Mouse (Mus musculus) ovary, postnatal 36 days (tissue): Measurements from ENCODE around the gene Cyp2j5.
"Not testable (repeated sequence)": the region's sequence is repeated elsewhere in the genome, so short reads cannot be mapped to it uniquely, and the experiment has no call there.

Experiments
- DNase-seq: peaks from one replicate; pipeline ENCODE4 v3.0.0; 2022; ENCODE audit warnings: low spot score, mixed read lengths

The Cyp2j5 gene

GRCm38 (mm10) chr4:96663991-96664390 is at the start of gene Cyp2j5:
Gene Cyp2j5 (minus strand): TSS chr4:96664154.
- no peak for DNase-seq

DNA sequence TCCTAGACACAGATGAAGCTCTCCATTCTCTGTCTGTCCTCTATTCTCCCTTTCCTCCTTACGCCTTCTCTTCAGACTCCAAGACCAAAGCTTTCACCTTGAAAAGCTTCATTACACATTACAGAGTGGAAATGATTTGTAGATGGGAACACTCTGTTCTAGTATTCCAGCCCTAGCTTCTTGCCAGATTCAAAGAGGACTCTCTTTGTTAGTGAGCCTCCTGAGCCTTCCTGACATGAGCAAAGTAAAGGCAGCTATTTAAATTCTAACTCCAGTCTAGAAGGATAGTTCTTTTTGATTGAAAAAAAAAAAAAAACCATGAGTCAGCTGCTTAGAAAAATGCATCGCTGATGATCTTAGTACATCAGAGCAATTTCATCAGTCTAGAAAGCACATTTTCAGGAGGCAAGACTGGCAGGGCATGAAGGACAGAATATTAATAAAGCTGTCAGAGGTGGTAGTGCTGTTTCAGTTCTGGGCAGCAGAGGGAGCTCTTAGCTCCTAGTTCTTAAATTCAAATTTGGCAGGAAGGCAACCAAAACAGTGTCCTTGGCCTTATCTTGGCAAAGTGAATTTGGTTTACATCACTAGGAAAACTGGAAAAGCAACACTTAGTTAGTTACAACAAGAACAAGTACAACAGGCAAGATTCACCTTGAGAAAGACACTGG is 41.5 kb upstream of the Cyp2j5 start:
- peak; percentile 20 for DNase-seq

- DNase-seq: no peak
Measured at GRCm38 (mm10) chr4:96698218-96698561, 34.2 kb upstream of the Cyp2j5 start.

DNA sequence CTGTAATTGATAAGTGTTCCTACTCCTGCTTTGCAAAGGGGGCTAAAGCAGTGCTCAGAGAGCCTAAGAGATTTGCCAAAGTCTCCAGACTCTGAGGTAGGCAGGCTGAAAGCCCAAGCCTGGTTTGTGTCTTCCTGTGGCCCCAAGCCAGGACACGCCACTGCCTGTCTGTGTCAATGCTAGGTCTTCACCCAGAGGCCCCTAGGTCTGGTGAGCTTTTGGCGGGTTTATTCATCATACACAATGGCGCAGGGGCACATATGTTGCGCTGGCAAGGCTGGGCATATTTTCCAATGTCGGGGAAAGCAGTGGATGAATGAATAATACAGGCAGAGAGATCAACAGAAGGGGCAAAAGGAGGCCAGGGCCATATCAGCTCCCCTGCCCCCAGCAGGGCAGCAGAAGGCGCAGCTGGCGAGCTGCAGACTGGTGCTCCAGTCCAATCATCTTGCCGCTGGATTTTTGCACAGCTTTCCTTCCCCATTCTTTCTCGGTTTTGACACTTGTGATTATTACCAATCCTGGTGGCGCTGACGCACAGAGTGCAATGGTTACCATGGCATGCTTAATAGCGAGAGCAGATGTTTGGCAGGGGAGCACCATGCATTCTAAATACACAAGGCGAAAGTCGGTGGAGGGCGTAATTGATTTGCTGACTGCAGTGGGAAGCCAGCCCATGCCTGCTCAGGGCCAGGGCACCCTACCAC is 33.7 kb upstream of the Cyp2j5 start:
- DNase-seq: no peak

DNA sequence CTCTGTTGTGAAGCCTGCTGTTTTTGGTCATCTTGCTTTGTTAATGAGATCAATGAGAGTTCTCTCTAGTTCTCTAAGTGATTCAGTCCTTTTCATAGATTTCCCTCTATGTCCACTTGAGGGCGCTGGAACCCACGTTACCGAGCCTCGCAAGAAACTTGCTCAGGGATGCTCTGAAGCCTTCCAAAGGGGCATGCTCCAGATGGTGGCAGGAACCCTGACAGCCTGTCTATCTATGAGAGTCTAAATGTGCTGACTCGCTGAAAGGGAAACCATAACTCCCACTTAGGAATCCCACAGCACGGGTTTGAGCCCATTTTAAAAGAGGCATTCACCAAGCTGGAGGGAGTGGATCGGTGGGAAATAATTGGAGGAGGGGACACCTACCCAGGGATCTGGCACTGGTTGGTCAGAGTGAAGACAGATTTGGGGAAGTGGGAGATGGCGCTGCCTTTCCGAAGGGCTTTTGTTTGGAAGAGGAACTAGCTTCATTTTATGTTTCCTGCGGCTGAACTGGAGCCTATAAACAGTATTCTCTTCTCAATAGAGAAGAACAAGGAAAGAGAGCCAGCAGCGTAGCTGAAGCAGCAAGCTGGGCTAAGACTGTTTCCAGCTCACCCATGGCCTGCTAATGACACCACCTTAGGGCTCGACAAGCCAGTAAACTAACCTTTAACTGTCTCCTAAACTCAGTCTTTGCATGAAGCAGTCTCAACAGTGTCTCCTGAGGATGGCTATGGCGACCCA is 32.8 kb upstream of the Cyp2j5 start:
- DNase-seq: peak; percentile 23

DNA sequence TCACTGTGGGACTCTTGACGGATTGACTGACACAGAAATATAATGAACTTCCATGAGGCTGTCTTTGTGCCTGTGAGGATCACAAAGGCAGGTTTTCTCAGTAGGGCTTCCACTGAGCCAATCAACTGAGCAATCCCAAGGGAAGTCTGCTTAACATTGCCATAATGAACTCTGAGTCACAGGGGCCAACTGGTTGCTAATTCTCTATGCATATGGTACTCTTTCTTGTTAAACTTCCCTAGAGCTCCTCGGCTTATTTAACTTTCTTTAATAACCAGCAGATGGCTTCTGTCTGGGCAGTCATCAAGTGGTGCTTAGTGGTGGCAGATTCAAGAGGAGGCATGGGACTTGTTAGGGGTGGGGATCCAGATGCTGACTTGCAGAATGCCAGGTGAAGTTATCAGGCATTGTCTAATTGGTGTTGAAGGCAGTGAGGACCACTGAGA is 23.4 kb upstream of the Cyp2j5 start:
- no peak for DNase-seq

GRCm38 (mm10) chr4:96683474-96683873 is 19.5 kb upstream of the Cyp2j5 start:
- DNase-seq: no peak

GRCm38 (mm10) chr4:96680966-96681365 is 17.0 kb upstream of the Cyp2j5 start:
- no peak for DNase-seq

DNA sequence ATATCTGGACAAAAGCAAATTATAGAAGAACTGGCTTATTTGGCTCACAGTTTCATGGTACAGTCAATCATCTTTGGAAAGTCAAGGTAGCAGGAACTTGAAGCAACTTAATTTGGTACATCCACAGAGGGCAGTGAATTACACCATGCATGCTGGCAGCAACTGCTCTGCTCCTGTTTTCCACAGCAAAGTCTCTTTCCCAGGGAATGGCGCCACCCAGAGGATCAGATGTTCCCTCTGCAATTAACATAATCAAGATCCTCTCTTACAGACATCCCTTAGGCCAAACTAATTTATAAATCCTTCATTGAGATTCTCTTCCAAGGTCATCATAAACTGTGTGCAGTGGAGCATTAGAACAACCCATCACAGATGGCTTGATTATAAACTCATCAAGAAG is 16.3 kb upstream of the Cyp2j5 start:
- DNase-seq: peak; percentile 10

DNA sequence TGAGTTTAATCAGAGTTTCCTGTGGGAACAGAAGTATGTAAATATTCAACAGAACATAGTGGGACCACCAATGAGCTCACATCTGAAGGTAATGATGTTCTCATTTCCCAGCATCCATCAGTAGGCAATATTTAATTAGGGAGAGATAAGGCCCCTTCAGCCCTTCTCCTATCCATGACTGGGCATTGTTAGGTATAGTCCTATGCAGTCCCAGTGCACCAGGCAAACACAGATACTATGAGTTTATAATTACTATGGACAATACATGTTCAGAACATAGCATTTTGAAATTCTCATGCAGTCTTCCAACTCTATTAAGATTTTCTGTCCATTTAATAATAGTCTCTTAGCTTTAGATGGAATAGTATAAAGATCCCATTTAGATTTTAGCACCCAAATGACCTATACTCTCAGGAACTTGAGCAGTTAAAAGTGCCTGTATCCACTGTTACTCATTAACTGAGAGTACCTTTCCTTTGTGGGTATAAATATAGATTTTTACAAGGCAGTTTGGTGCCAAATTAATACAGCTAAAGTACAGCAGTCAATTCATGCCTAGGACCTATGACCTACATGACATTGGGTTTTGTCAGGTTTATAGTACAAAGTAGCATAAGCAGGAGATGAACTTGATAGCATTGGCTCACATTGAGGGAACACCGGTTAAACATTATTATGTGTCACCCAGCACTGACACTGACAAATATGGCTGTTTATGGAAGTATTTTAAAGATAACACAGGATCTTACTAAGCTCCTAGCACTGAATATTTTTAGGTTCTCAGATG is 907 bp upstream of the Cyp2j5 start:
- DNase-seq: no peak

- DNase-seq: no peak
Measured at GRCm38 (mm10) chr4:96635455-96635854, 28.5 kb downstream of the Cyp2j5 start.

DNA sequence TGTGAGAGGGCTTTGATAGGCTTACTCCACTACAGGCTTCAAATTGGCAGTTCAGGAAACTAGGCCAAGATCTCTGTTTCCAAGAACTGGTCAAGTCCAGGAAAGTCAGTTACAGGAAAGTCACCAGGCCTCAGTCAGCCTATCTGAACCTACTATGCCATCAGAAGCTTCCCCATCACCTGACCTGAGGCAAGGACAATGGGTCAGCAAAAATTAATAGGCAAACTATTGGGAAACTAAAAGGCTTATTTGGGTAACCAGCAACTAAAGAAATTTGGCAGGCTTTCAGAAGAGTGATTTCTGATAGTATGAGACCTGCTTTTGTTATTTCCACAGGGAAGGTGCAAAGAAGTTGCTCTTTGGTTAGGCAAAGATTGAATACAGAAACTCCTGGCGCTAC is 41.5 kb downstream of the Cyp2j5 start:
- DNase-seq: no peak

GRCm38 (mm10) chr4:96591791-96592150 is 72.2 kb downstream of the Cyp2j5 start:
- DNase-seq: peak; percentile 66

DNA sequence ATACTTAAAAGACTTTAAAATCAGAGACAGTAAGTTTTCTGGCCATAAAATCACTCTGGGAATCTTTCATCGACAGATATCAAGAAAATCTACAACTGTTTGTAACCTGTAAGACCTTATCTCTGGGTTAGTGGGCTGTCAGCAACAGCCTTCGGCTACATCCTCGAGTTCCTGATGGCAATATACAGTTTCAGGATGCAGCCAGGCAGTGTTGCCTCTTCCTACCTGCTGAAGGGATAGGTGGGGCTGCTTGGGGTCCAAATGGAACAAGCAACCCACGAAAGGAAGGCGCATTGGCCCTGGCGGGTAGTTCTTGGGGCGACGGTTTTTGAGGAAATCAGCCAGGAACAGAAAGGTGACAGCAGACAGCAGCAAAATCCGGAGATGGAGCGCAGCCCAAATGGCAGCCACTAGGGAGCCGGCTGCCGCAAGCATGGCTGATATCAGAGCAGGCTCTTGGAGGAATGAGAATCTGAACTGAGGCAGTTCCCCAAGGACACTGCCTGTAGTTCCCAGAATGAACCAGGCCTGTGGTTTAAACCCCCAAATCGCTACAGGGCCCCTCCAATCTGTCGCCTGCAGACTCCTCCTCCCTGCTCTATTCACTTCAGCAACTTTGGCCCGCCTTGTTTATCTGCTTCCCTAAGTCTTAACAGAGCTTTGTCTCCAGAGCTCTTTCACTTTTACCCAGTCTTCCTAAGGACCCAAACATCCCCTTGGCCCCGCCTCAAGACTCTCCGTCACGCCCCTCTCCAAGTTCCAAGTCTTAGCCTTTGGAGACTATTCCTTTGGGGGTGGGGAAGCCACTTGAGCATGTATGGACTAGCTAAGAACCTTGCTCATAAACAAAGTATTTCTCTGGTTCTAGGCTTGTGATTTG is 72.8 kb downstream of the Cyp2j5 start, which contains the start of gene Cyp2j9:
Cyp2j9 (minus strand) TSS at position 668 of the 880 bp plus-strand sequence.
- DNase-seq: peak; percentile 73

DNA sequence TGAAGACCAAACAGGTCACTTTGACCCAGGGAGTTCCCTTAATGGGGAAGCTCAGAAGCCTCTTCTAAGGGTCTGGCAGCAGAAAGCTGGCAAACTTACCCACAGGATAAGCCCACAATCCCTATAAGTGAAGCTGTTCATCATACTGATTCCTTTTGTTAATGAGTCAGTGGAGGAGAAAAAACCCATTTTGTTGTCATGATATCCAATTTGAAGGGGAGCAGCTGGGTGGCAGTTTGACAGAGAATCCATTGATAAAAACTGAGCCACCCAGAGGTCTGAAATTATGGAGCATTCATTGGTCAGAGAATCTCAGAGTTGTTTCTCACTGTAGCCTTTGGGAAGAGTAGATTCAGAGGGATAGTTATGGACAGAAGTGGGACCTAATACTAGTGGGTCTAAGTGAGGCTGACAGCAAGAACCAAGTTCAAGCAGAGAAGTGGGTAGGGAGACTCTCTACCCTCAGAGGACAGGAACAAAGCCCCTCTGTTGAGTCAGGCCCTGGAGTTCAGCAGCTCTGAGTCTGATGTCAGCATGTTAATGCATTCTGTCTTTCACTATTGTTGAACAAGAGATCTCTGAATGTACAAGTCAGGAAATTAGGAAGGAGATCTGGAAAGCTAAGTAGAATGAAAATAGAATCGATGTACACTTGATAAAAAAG is 82.4 kb downstream of the Cyp2j5 start:
- DNase-seq: no peak

- not testable (repeated sequence) for DNase-seq
Measured at GRCm38 (mm10) chr4:96580351-96580750, 83.6 kb downstream of the Cyp2j5 start.
